In genomic region chr1:93012103-93012585, GRCm38 (mm10) we compare ENCODE assay signal across 27 mouse cellular contexts. TPM values are rescaled to one million over a fixed set of nuclear protein-coding genes. Genes with fewer than 3 reads are reported as not detected.
A peak's percentile ranks its signal among the peaks of the same experiment; 100 is the strongest.
DNase-seq lines count a peak whose midpoint lies in the region; ATAC-seq and TF ChIP-seq lines count a peak whose summit lies in the region.
"Had no signal": no experiment of that assay in that cellular context is flagged by ENCODE, and none has a peak within 500 bp of the region (broad histone marks: within the 10 kb centered on the region; RNA-seq: fewer than 3 reads in every experiment).

No protein-coding gene starts in this region.

- peaks cover 1% of the 10 kb centered on the region; the same call in 1 of the 2 replicates for H3K4me1 ChIP-seq in heart, adult 2 months (ENCODE audit: control insufficient read depth, insufficient read depth, low read length)
- peaks cover 10% of the 10 kb centered on the region for H3K4me1 ChIP-seq in heart, embryonic 12.5 days (replicated peaks)
- H3K4me1 ChIP-seq in hindbrain, embryonic 13.5 days (replicated peaks) = no peaks in the 10 kb centered on the region
- H3K4me1 ChIP-seq: embryonic facial prominence, embryonic 13.5 days; forebrain, embryonic 12.5 days; hindbrain, embryonic 12.5 days had no signal

- ATAC-seq in heart, embryonic 12.5 days (ENCODE audit: insufficient number of reproducible peaks, low FRiP score) = no peak
- ATAC-seq in hindbrain, embryonic 13.5 days (ENCODE audit: low FRiP score) = no peak
- ATAC-seq: CD4-positive, CD25-positive, alpha-beta regulatory T cell, adult 4 months; forebrain, embryonic 16.5 days; hindbrain, postnatal 0 days had no signal

- H3K27ac ChIP-seq in heart, adult 2 months = peak overlapping the region; percentile 38
- H3K27ac ChIP-seq in heart, embryonic 12.5 days (ENCODE audit: poor library complexity, severe bottlenecking) = no peak overlapping the region
- H3K27ac ChIP-seq in hindbrain, embryonic 13.5 days = no peak overlapping the region
- H3K27ac ChIP-seq: embryonic facial prominence, embryonic 13.5 days; forebrain, embryonic 12.5 days; heart, embryonic 10.5 days; hindbrain, embryonic 12.5 days had no signal

- H3K9ac ChIP-seq in heart, adult 2 months (ENCODE audit: low read depth, low read length) = no peak overlapping the region
- no peak overlapping the region for H3K9ac ChIP-seq in heart, embryonic 12.5 days
- H3K9ac ChIP-seq in hindbrain, embryonic 13.5 days = no peak overlapping the region
- H3K9ac ChIP-seq: embryonic facial prominence, embryonic 13.5 days; forebrain, embryonic 12.5 days; hindbrain, embryonic 12.5 days had no signal

- H3K79me2 ChIP-seq in heart, adult 2 months (replicated peaks; ENCODE audit: control insufficient read depth, insufficient read depth, low read length) = no peaks in the 10 kb centered on the region

- DNase-seq in adrenal gland, adult (ENCODE audit: inconsistent age in 2 of 2, low spot score in 1 of 2) = peak; percentile 50 to 87
- no peak for DNase-seq in adrenal gland, postnatal 25 days
- peak in 1 of 2 experiments; percentile 21 for DNase-seq in heart, adult 2 months
- DNase-seq in kidney, postnatal 14 days = peak; percentile 7
- DNase-seq in kidney, adult 9 months = no peak
- peak; percentile 36 for DNase-seq in adrenal gland, postnatal 10 days
- DNase-seq: B cell, adult 2 months; cerebellum, adult 11 months; cerebellum, adult 9-10 months; cerebellum, postnatal 36 days; gastrocnemius, postnatal 10 days; kidney, adult 11 months had no signal

- TF ChIP-seq POLR2A in heart, adult 2 months (IDR thresholded peaks at IDR 0.05; ENCODE audit: insufficient read depth, low read depth, low read length) = no peak

- H3K4me2 ChIP-seq in heart, embryonic 12.5 days = no peak overlapping the region
- no peak overlapping the region for H3K4me2 ChIP-seq in hindbrain, embryonic 13.5 days
- H3K4me2 ChIP-seq: embryonic facial prominence, embryonic 13.5 days; forebrain, embryonic 12.5 days; hindbrain, embryonic 12.5 days had no signal

- 54% methylated on average over 7 of the region's 7 CpGs for WGBS in heart, adult 2 months
- 63% methylated on average over 7 of the region's 7 CpGs for WGBS in heart, embryonic 12.5 days
- 81% methylated on average over 7 of the region's 7 CpGs for WGBS in hindbrain, embryonic 13.5 days

- H3K4me3 ChIP-seq in heart, adult 2 months = no peak overlapping the region
- no peak overlapping the region for H3K4me3 ChIP-seq in heart, embryonic 12.5 days
- no peak overlapping the region for H3K4me3 ChIP-seq in hindbrain, embryonic 13.5 days
- H3K4me3 ChIP-seq: embryonic facial prominence, embryonic 13.5 days; forebrain, embryonic 12.5 days; heart, embryonic 10.5 days; hindbrain, embryonic 12.5 days had no signal

- TF ChIP-seq CTCF in heart, adult 2 months (IDR thresholded peaks at IDR 0.05) = no peak

- no peaks in the 10 kb centered on the region for H3K9me3 ChIP-seq in heart, embryonic 12.5 days (replicated peaks)
- H3K9me3 ChIP-seq in hindbrain, embryonic 13.5 days = no peaks in the 10 kb centered on the region
- H3K9me3 ChIP-seq: embryonic facial prominence, embryonic 13.5 days; forebrain, embryonic 12.5 days; heart, embryonic 10.5 days; hindbrain, embryonic 12.5 days had no signal

- intact Hi-C loops in heart, adult 2 months (cut with DNase I) = loop anchor here (1.0 to 5.0 kb wide), 2 partner anchors 54 to 60 kb away; no protein-coding TSS in a partner anchor

- H3K27me3 ChIP-seq in heart, adult 2 months (ENCODE audit: control insufficient read depth, insufficient read depth, low read length) = no peaks in the 10 kb centered on the region
- H3K27me3 ChIP-seq in heart, embryonic 12.5 days (replicated peaks) = peaks cover 13% of the 10 kb centered on the region; the same call in 1 of the 2 replicates
- H3K27me3 ChIP-seq in hindbrain, embryonic 13.5 days = no peaks in the 10 kb centered on the region
- H3K27me3 ChIP-seq: forebrain, embryonic 12.5 days; hindbrain, embryonic 12.5 days had no signal

- H3K36me3 ChIP-seq in heart, adult 2 months (ENCODE audit: control insufficient read depth, insufficient read depth, low read length) = no peaks in the 10 kb centered on the region
- H3K36me3 ChIP-seq in heart, embryonic 12.5 days = no peaks in the 10 kb centered on the region
- H3K36me3 ChIP-seq in hindbrain, embryonic 13.5 days = peaks cover 20% of the 10 kb centered on the region
- H3K36me3 ChIP-seq: embryonic facial prominence, embryonic 13.5 days; heart, embryonic 10.5 days had no signal

- no peak for TF ChIP-seq EP300 in heart, adult 2 months (IDR thresholded peaks at IDR 0.05; ENCODE audit: insufficient read depth, low read depth, low read length)

RNA-seq across cellular contexts. Expression of gene Aqp12, which starts 6.0 kb away (rescaled TPM):
- total RNA-seq in adrenal gland, postnatal 25 days (2021) = not detected in 2 replicates
- total RNA-seq in heart, adult 2 months (2021) = not detected
- polyA plus RNA-seq in heart, adult 2 months (2012; rRNA removed) = not detected in 2 replicates
- not detected in 2 replicates for polyA plus RNA-seq in heart, embryonic 12.5 days (2016; fragmentation: Nextera tagmentation; extraction: Ambion mirVana)
- under 1 TPM in 1 of 2 experiments, not detected in 1; 0.36 TPM for total RNA-seq in adrenal gland, postnatal 10 days (2021)
- not detected in 2 replicates for polyA plus RNA-seq in hindbrain, embryonic 13.5 days (2015; fragmentation: Nextera tagmentation; extraction: Ambion mirVana)
- total RNA-seq: gastrocnemius, postnatal 10 days; gastrocnemius, postnatal 4 days; heart, postnatal 25 days; hindbrain, postnatal 0 days; MEL had no signal
- polyA plus RNA-seq: brain, embryonic 14.5 days; CD4-positive, CD25-positive, alpha-beta regulatory T cell, adult 4 months; embryonic facial prominence, embryonic 13.5 days; forebrain, embryonic 12.5 days; forebrain, embryonic 16.5 days; frontal cortex, adult 2 months; heart, embryonic 10.5 days; heart, embryonic 16.5 days; hindbrain, embryonic 12.5 days; hindbrain, postnatal 0 days had no signal

Comparison
In these comparisons a context has a peak if more than half of its experiments do, and no peak if none do; other contexts are left out.
1. DNase-seq: peak in adrenal gland, adult (2 of 2), kidney, postnatal 14 days (single experiment) and adrenal gland, postnatal 10 days (single experiment); none in adrenal gland, postnatal 25 days (single experiment) and kidney, adult 9 months (single experiment).